Mouse (Mus musculus) ovary, adult 2 months (tissue): Measurements from ENCODE around the gene Rtn4. TPM values are rescaled to one million over a fixed set of nuclear protein-coding genes. Genes with fewer than 3 reads are reported as not detected.

Source experiments
- polyA plus RNA-seq: library from polyadenylated mRNA; depleted of rRNA; stranded (reverse); fragments of >200 nt; gene quantifications from 2 replicates; pipeline ENCODE4 v1.2.3, GENCODE M21; 2012; rRNA removed

Gene Rtn4
- 162 and 224 TPM in 2 replicates for polyA plus RNA-seq

GRCm38 (mm10) chr11:29692683-29693272 is at the start of gene Rtn4:
Rtn4 (plus strand) TSS chr11:29692947.

Other genes starting within 250 kb of the Rtn4 start
- gene Prorsd1, start 177.9 kb upstream of the Rtn4 start, polyA plus RNA-seq: 0.59 and 0.78 TPM in 2 replicates
- gene Mtif2, start 166.5 kb upstream of the Rtn4 start, polyA plus RNA-seq: 8.3 and 8.5 TPM in 2 replicates
- gene Clhc1, start 145.0 kb upstream of the Rtn4 start, polyA plus RNA-seq: not detected in 2 replicates
- 34.2 and 53.3 TPM in 2 replicates for gene Rps27a, start 144.8 kb upstream of the Rtn4 start, polyA plus RNA-seq
- 0.22 and 0.43 TPM in 2 replicates for gene 4931440F15Rik, start 132.7 kb downstream of the Rtn4 start, polyA plus RNA-seq